Mouse (Mus musculus): ENCODE results near the gene Spata1.

Spata1 gene

GRCm38 (mm10) chr3:146499431-146500002 is at the start of gene Spata1, which contains the start of gene Gng5:
Spata1 (minus strand) TSS chr3:146499753.
Gng5 (plus strand) TSS chr3:146499807.
- peak; percentile 16 for DNase-seq

- DNase-seq = no peak
Measured at GRCm38 (mm10) chr3:146543632-146544031, 44.1 kb upstream of the Spata1 start.

- DNase-seq = no peak
Measured at GRCm38 (mm10) chr3:146540521-146541273, 41.1 kb upstream of the Spata1 start.

- DNase-seq = no peak
Measured at GRCm38 (mm10) chr3:146534986-146535385, 35.4 kb upstream of the Spata1 start.

GRCm38 (mm10) chr3:146528335-146528734 is 28.8 kb upstream of the Spata1 start:
- no peak for DNase-seq

GRCm38 (mm10) chr3:146521652-146522020 is 22.1 kb upstream of the Spata1 start:
- DNase-seq = no peak

GRCm38 (mm10) chr3:146520798-146521651 is 21.5 kb upstream of the Spata1 start, which contains the start of gene Rpf1:
Rpf1 (minus strand) TSS chr3:146521429.
- peak; percentile 91 for DNase-seq

GRCm38 (mm10) chr3:146520226-146520797 is 20.8 kb upstream of the Spata1 start:
- no peak for DNase-seq

- no peak for DNase-seq
Measured at GRCm38 (mm10) chr3:146506711-146507110, 7.2 kb upstream of the Spata1 start.

GRCm38 (mm10) chr3:146501601-146502123 is 2.1 kb upstream of the Spata1 start:
- no peak for DNase-seq

- DNase-seq = no peak
Measured at GRCm38 (mm10) chr3:146500810-146501201, 1.3 kb upstream of the Spata1 start.

- DNase-seq = no peak
Measured at GRCm38 (mm10) chr3:146500003-146500809, 653 bp upstream of the Spata1 start.

- no peak for DNase-seq
Measured at GRCm38 (mm10) chr3:146498989-146499388, 564 bp downstream of the Spata1 start.

GRCm38 (mm10) chr3:146494941-146495340 is 4.6 kb downstream of the Spata1 start:
- DNase-seq = no peak

- no peak for DNase-seq
Measured at GRCm38 (mm10) chr3:146486464-146486863, 13.1 kb downstream of the Spata1 start.

GRCm38 (mm10) chr3:146482044-146482443 is 17.5 kb downstream of the Spata1 start:
- no peak for DNase-seq

GRCm38 (mm10) chr3:146474428-146474827 is 25.1 kb downstream of the Spata1 start:
- DNase-seq = no peak

- DNase-seq = no peak
Measured at GRCm38 (mm10) chr3:146473741-146474140, 25.8 kb downstream of the Spata1 start.

- DNase-seq = no peak
Measured at GRCm38 (mm10) chr3:146472657-146473056, 26.9 kb downstream of the Spata1 start.

GRCm38 (mm10) chr3:146469226-146469625 is 30.3 kb downstream of the Spata1 start:
- no peak for DNase-seq

- no peak for DNase-seq
Measured at GRCm38 (mm10) chr3:146462939-146463338, 36.6 kb downstream of the Spata1 start.

GRCm38 (mm10) chr3:146451375-146451774 is 48.2 kb downstream of the Spata1 start:
- DNase-seq = no peak

Measured in cerebellum, adult 11-12 months (tissue).